Mouse (Mus musculus) lung, postnatal 4 days (tissue): Measurements from ENCODE around the gene Mpp3.

Experiments
- DNase-seq, 2 experiments: peaks; one replicate each; pipeline ENCODE4 v3.0.0; 2021

Gene Mpp3

GRCm38 (mm10) chr11:101973496-101973895 is 54.8 kb downstream of the Mpp3 start:
- no peak for DNase-seq

DNA sequence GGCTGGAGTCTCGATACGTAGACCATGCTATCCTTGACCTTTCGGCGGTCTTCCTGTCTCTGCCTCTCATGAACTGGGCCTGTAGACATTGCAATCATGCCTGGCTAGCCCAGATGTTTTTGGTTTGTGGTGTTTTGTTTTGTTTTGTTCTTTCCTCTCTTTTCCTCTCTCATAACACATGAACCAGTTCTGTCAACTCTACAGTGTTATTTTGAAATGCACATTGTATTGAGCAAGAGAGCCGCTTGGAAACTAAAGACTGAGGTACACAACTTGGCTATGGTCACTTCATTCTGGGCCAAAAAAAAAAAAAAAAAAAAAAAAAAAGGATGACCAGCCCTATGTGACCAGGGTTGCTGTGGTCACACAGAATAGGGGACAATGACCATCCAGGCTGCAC is 55.6 kb downstream of the Mpp3 start:
- no peak for DNase-seq

DNA sequence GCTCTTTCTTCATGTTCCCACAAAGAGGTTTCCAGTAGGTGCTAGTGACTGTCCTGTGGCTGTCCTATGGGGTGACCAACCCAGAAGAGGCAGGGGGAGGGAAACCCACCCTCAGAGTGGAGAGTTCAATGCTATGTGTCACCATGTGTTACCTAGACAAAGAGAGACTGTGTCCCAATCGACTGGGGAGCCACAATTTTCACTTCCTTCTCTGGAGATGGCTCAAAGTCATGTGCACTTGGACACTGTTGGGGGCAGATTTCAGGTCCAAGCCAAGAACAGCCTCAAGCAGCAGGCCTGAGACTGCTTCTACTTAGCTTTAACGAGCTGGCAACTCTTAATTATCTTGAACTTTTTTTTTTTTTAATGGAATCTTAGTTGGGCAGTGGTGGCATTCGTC is 56.2 kb downstream of the Mpp3 start:
- DNase-seq, result peak in 1 of 2 experiments; percentile 24

- peak; percentile 65 to 72 for DNase-seq
Measured at GRCm38 (mm10) chr11:101971410-101971809, 56.9 kb downstream of the Mpp3 start.

DNA sequence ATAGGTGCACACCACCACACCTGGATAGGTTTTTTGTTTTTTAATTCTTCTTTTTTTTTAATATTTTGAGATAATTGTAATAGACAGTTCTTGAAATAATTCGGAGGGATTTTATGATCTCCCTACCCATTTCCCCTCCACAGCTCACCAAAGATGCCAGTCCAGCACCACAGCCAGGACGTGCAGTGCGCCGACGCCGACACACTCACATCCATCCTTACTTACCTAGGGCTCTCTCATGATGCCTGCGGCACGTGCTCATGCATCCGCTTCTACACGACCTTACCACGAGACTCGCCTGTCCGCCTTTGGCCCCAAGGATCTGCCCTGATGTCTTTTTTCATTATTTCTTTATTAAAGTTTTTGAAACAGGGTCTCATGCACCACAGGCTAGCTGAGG is 58.4 kb downstream of the Mpp3 start:
- no peak for DNase-seq

DNA sequence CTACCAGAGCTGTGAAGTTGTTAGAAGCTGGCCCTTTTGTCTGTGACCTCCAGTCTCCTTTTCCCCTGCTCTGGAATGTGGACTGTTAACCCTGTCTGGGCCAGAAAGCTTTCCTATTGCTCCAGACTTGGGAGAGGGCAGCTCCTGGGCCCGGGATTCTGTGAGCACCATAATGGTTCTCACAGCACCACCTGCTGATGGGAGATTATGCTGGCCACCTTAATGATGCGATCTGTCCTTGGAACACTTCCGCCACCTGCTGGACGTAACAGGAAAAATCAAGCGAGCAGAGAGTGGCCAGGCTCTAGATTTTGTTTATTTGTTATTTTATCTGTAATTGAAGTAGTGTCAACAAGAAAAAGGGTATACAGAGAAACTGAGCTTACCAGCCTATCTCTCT is 59.5 kb downstream of the Mpp3 start:
- peak; percentile 72 to 86 for DNase-seq

- DNase-seq, result no peak
Measured at GRCm38 (mm10) chr11:101968311-101968710, 60.0 kb downstream of the Mpp3 start.

DNA sequence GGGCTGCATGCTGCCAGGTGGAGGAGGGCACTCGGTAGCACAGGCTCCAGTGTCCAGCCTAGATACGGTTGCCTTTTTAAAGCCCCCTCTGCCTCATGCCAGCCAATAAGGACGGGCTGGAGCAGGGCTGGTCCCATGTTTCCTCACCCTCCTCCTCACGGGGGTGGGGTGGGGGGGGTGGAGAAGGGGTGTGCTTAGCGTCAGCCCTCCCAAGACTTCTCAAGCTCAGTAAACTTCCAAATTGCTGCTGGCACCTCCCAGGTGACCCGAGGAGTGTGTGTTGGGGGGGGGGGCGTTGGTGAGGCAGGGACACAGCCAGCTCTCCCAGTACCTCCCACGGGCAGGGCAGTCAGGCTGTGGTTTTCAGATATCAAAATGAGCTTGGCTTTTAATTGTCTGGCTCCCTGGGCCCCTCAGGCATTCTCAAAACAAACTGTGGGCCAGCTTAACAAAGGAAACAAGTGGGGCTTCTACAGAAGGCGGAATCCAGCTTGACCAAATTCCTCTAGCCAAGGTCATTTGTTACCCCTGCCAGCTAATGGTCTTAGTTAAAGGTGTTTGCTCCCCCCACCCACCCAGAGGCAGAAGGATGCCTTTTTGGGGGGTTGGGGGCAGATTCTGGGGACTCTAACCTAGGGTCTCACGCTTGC is 61.2 kb downstream of the Mpp3 start, which contains the start of gene Sost:
Sost (minus strand) TSS at position 51 of the 650 bp plus-strand sequence.
- DNase-seq, result no peak

GRCm38 (mm10) chr11:101965553-101965952 is 62.7 kb downstream of the Mpp3 start:
- DNase-seq, result no peak

DNA sequence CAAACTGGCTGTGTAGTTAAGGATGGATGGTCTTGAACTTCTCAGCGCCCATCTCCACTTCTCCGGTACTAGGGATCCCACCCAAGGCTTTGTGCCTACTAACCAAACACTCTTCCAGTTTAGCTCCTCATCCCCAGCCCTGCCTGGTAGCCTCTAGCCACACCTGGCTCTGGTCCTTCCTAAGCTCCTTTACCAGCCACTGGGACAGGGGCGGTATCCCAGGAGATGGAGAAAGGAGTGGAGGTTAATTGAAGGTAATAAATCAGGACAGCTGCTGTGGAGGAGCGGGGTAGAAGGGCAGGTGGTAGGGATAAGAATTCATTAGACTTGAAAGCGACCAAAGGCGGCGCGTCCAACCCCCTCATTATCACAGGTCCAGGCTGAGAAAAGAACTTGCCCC is 63.6 kb downstream of the Mpp3 start:
- DNase-seq, result no peak

DNA sequence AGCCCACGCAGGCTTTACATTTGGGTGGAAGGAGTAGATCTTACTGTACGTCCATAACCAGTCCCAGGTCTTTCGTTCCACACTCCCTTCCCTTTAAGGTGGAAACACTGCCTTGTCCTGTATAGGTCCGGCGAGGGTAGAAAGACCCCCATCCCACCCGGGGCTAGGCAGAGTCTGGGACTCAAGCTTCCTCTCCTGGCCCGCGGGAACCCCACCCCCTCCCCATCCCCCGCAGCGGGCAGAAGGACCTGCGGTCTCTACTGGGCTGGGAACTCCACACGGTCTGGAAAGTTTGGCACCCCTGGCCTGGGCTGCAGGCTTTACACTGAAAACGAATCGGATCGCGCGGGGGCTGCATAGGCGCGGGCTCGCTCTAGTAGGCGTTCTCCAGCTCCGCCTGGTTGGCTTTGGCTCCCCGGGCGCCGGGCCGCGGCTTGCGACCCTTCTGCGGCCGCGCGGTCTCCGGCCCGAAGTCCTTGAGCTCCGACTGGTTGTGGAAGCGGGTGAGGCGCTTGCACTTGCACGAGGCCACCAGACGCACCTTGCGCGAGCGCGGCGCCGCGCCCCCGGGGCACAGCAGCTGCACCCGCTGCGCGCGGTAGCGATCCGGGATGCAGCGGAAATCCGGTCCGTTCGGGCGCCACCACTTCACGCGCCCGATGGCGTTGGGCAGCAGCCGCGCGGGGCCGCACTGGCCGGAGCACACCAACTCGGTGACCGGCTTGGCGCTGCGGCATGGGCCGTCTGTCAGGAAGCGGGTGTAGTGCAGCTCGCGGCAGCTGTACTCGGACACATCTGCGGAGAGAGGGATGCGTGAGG is 64.6 kb downstream of the Mpp3 start:
- peak; percentile 42 to 61 for DNase-seq

- no peak for DNase-seq
Measured at GRCm38 (mm10) chr11:101963043-101963442, 65.2 kb downstream of the Mpp3 start.

DNA sequence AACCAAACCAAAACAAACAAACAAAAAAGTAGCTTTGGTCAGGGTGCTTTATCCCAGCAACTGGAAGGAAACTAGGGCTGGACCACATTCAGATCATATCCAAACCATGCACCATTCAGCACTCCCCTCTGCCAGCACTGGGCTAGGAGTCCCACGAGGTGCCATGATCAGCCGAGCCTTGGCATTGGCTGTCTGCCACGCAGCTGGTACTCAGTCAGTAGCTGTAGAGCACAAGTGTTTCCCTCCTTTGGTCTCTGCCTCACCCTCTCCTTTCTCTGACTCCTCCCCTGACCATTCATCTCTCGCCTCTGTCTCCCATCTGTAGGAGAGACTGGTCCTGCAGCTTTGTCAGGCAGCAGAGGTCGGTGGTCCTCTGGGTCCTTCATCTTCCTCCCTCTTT is 70.8 kb downstream of the Mpp3 start:
- no peak for DNase-seq

GRCm38 (mm10) chr11:101953441-101953840 is 74.8 kb downstream of the Mpp3 start:
- DNase-seq, result no peak

DNA sequence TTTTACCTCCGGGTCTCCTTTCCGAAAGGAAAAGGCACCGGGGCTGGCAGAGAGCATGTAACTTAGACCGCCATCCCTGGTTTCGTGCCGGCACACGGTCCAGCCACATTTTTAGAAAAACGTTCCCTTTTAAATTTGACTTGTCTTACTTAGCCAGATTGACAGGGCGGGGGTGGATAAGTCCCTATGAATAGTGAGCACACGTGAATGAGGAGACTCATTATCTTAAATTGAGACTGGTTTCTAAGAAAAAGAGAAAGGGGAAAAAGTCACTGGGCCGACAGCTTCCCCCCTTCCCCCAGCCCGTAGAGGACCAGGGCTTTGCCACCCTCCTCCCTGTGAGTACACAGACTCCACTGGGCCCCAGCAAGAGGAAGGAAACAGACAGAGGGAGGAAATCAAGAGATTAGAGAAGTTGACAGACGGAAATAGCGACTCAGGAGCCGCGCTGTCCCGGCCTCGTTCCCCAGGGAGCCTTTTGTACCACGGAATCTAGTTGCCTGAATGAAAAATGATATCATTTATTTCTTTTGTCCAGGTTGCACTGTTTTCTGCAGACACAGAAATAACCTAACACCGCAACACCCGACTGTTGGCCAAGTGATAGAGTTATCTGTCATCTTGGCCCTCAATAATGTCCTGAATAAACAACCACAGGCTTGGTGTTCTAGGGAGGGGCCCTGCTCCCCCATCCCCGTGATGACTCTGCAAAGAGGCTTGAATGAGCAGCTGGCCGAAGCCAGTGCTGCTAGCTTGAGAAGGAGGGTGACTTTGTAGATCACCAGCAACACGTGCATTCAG is 75.5 kb downstream of the Mpp3 start:
- DNase-seq, result peak; percentile 60 to 80

DNA sequence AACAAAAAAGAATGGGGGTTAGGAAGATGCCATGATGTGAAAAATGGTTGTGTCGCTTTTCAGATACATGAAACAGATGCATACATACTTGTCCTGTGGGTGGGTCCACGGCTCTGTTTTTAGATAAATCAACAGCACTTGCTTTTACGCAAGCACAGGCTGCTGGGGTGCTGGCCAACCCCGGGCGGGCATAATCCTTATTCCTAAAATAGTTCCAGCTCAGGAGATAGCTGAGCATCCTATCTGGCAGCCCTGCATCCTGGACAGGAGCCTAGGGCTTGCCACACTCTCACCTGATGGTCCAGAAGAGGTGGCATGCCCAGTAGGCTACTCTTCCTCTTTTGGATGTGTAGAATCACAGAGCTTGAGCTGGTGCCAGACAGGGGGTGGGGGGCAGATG is 78.2 kb downstream of the Mpp3 start:
- DNase-seq, result no peak
